Mouse (Mus musculus) midbrain, postnatal 0 days (tissue): ENCODE results near the gene Mxd4. TPM values are rescaled to one million over a fixed set of nuclear protein-coding genes. Genes with fewer than 3 reads are reported as not detected.
A peak's percentile ranks its signal among the peaks of the same experiment; 100 is the strongest.

Source experiments
- ATAC-seq: fragments of 200-750 bp; cut with Nextera tagmentation; 2 replicates; pipeline ENCODE4 v1.8.0; 2017; ENCODE audit warnings: moderate number of reproducible peaks, mild to moderate bottlenecking, moderate TSS enrichment, moderate library complexity; ENCODE audit not compliant: low FRiP score
- DNase-seq: peaks from one replicate; pipeline ENCODE4 v3.0.0-alpha.2; 2015; ENCODE audit warnings: low spot score
- H3K27ac ChIP-seq: fragments of 300-500 bp; sonication (generic); 2 replicates; pipeline ENCODE4 v1.5.1; 2014; ENCODE audit warnings: low read depth, mild to moderate bottlenecking, low read length, mixed read lengths
- H3K27me3 ChIP-seq: fragments of 300-500 bp; sonication (generic); 2 replicates; pipeline ENCODE4 v1.6.1; 2014; ENCODE audit warnings: low read length, control low read depth, mixed read lengths; ENCODE audit not compliant: insufficient read depth
- H3K36me3 ChIP-seq: fragments of 300-500 bp; sonication (generic); 2 replicates; pipeline ENCODE4 v1.6.1; 2014; ENCODE audit warnings: low read length, control low read depth, mixed read lengths; ENCODE audit not compliant: insufficient read depth
- H3K4me1 ChIP-seq: fragments of 300-500 bp; sonication (generic); 2 replicates; pipeline ENCODE4 v1.6.1; 2014; ENCODE audit warnings: mild to moderate bottlenecking, control low read depth, antibody characterized with exemption, low read length, mixed read lengths; ENCODE audit not compliant: insufficient read depth
- H3K4me2 ChIP-seq: fragments of 300-500 bp; sonication (generic); 2 replicates; pipeline ENCODE4 v1.6.1; 2014; ENCODE audit warnings: low read depth, mild to moderate bottlenecking, low read length, mixed read lengths; ENCODE audit not compliant: poor library complexity, severe bottlenecking
- H3K4me3 ChIP-seq: fragments of 300-500 bp; sonication (generic); 2 replicates; pipeline ENCODE4 v1.5.1; 2014; ENCODE audit warnings: low read depth, mild to moderate bottlenecking, low read length, moderate library complexity
- H3K9ac ChIP-seq: fragments of 300-500 bp; sonication (generic); replicated peaks from 2 replicates; pipeline ENCODE4 v1.6.1; 2014; ENCODE audit warnings: mild to moderate bottlenecking, low read length, moderate library complexity, mixed read lengths; ENCODE audit not compliant: poor library complexity, severe bottlenecking
- H3K9me3 ChIP-seq: fragments of 300-500 bp; sonication (generic); 2 replicates; pipeline ENCODE4 v1.6.1; 2016; ENCODE audit warnings: low read length, control low read depth
- CTCF ChIP-seq: IDR thresholded peaks from 2 replicates; pipeline ENCODE4 v1.5.1; 2016; ENCODE audit warnings: antibody characterized with exemption, mild to moderate bottlenecking
- WGBS: fragments of 180-500 bp; shearing (Covaris S2); extraction: QIAGEN DNeasy Blood & Tissue Kit; methylation state at CpG from one replicate; pipeline ENCODE4 v1.1.7; 2014; 5-methylcytosine and 5-hydroxymethylcytosine counted together
- polyA plus RNA-seq: library from polyadenylated mRNA; unstranded; fragments of >200 nt; fragmentation: Nextera tagmentation; extraction: Ambion mirVana; gene quantifications from 2 replicates; pipeline ENCODE4 v1.2.1, GENCODE M21; 2015
- total RNA-seq: library from RNA; depleted of rRNA; stranded (reverse); fragments of >200 nt; gene quantifications from 2 replicates; pipeline ENCODE4 v1.2.3, GENCODE M21; 2014; rRNA removed

The Mxd4 gene
- total and polyA plus RNA-seq, 2 experiments from 2014 or later, result 18.7 to 87.3 TPM

DNA sequence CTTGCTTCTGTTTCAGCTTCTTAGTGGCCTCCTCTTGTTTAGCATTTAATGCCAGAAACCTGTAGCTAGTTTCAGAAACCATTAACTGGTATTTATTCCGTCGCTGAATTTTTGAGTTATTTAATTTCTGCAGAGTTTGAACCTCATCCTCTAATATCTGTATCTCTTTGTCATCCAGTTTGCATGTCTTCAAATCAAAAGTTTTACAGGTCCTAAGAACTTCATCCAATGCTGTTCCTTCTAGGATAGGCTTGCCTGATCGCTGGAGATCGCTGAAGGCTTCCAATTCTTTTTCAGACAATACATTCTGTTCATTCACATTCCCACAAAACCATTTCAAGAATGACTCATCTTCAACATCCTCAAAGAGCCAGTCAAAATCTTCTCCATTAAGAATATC is 19.7 kb downstream of the Mxd4 start:
- no peaks in the 10 kb centered on the region for H3K27me3 ChIP-seq
- DNase-seq (no peak), ATAC-seq (no peak)
- no peak overlapping the region for H3K27ac ChIP-seq
- no peak overlapping the region for H3K4me2 ChIP-seq
- no peak for TF ChIP-seq CTCF
- H3K4me3 ChIP-seq, result no peak overlapping the region
- H3K36me3 ChIP-seq, result no peaks in the 10 kb centered on the region; the same call in 1 of the 2 replicates
- no peaks in the 10 kb centered on the region for H3K9me3 ChIP-seq
- no peaks in the 10 kb centered on the region for H3K4me1 ChIP-seq
- no peak overlapping the region for H3K9ac ChIP-seq
- WGBS, result 77% methylated on average over 4 of the region's 4 CpGs

DNA sequence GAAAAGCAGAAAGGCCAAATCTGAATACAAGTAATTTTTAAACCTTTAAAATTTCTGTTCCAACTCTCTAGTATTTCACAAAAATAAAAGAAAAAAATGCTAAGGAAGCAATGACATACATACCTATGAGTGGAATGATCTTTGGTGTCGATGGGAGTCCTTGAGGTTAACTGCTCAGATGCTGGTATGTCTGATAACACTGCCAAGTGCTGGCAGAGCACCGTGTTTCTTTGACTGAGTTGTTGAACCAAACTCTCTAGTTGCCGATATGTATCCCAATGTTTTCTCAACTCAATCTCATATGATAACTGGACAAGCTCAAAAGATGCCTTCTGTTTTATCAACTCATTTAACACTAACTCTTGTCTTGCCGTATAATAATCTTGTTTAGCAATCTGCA is 21.7 kb downstream of the Mxd4 start:
- Histone ChIP-seq H3K9me3 (no peaks in the 10 kb centered on the region), H3K27ac (no peak overlapping the region), H3K27me3 (no peaks in the 10 kb centered on the region), H3K4me1 (no peaks in the 10 kb centered on the region), H3K36me3 (no peaks in the 10 kb centered on the region), H3K4me2 (no peak overlapping the region), H3K9ac (no peak overlapping the region), H3K4me3 (no peak overlapping the region)
- 82% methylated on average over 4 of the region's 4 CpGs for WGBS
- DNase-seq (no peak), ATAC-seq (no peak)
- TF ChIP-seq CTCF, result no peak

DNA sequence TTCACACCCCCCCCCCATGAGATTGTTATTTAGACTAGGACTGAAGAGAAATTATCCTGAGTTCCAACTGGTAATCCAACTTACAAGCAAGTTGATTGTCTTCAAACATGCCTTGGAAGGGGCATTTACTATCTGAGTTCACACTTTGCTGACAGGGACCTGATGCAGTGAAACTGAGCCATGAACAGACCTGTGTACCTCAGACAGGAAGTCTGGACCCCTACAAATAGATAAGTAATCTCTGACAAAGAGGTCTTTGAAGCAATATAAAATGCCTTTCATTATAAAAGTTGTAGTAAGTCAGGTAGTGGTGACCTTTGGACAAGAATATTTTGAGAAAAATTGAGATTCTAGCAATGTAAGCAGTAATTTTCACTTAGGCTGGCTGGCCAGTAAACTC is 39.0 kb downstream of the Mxd4 start:
- H3K4me2 ChIP-seq, result no peak overlapping the region
- H3K36me3 ChIP-seq, result no peaks in the 10 kb centered on the region
- no peaks in the 10 kb centered on the region for H3K9me3 ChIP-seq
- H3K27ac ChIP-seq, result no peak overlapping the region
- H3K27me3 ChIP-seq, result no peaks in the 10 kb centered on the region
- DNase-seq (no peak), ATAC-seq (no peak)
- TF ChIP-seq CTCF, result no peak
- H3K4me1 ChIP-seq, result no peaks in the 10 kb centered on the region
- no peak overlapping the region for H3K4me3 ChIP-seq
- no peak overlapping the region for H3K9ac ChIP-seq

DNA sequence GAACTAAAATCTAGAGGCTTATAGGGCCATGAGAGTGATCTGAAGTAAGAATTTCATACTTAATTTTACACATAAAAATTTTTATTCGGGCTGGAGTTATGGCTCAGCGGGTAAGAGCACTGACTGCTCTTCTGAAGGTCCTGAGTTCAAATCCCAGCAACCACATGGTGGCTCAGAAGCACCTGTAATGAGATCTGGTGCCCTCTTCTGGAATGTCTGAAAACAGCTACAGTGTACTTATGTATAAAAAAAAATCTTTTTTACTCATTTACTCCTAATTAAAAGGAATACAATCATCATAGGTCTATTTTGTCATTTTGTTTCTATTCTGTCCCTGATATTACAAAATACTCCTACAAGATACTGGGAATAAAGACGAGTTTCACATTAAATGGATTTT is 40.0 kb downstream of the Mxd4 start:
- Histone ChIP-seq H3K36me3 (no peaks in the 10 kb centered on the region), H3K4me2 (no peak overlapping the region), H3K4me3 (no peak overlapping the region), H3K4me1 (no peaks in the 10 kb centered on the region), H3K27me3 (no peaks in the 10 kb centered on the region), H3K9me3 (no peaks in the 10 kb centered on the region), H3K27ac (no peak overlapping the region), H3K9ac (no peak overlapping the region)
- 89% methylated on average over 3 of the region's 3 CpGs for WGBS
- TF ChIP-seq CTCF, result no peak
- ATAC-seq (no peak), DNase-seq (no peak)

DNA sequence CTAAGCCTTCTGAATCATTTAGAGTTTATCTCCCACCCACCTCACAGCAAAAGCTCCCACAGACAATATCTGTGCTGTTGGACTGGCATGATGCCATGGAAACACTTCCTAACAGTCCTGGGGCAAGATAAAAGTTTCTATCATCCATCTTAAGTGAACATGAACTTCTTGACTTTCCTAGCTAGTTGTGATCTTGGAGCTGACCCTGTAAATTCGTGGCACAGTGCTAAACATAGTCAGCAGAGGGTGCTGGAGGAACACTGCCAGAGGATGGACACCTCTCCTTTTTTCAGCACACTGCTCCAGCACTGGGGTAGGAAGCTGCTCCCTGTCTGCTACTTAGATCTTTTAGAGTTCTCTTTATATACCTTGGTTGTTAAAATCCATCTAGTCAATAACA is 47.8 kb downstream of the Mxd4 start:
- no peaks in the 10 kb centered on the region for H3K36me3 ChIP-seq
- TF ChIP-seq CTCF, result peak; percentile 76
- no peak overlapping the region for H3K27ac ChIP-seq
- H3K9ac ChIP-seq, result no peak overlapping the region
- ATAC-seq (no peak), DNase-seq (peak; percentile 27)
- 4% methylated on average over 1 of the region's 1 CpGs for WGBS
- H3K4me3 ChIP-seq, result no peak overlapping the region
- no peaks in the 10 kb centered on the region for H3K27me3 ChIP-seq
- H3K4me1 ChIP-seq, result no peaks in the 10 kb centered on the region
- H3K9me3 ChIP-seq, result no peaks in the 10 kb centered on the region
- H3K4me2 ChIP-seq, result no peak overlapping the region

DNA sequence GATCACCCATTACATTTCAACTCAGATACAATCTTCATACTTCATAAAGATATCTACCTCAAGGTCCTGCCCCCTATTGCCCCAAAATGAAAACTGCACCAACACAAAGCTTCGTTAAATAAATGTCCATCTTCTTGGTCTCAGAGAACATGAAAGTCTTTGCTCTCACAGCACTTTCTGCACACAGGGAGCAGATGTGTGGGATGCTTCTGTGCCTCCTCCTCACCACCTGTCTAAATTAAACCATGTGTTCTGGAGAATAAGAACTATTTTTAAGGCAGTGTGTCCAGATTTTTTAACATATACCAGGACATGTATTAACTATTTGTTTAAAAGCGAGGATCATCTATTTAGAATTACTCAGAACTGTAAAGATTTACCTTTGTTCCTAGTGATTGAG is 54.8 kb downstream of the Mxd4 start:
- ATAC-seq, result no peak
- no peaks in the 10 kb centered on the region for H3K27me3 ChIP-seq
- no peaks in the 10 kb centered on the region for H3K4me1 ChIP-seq
- H3K4me2 ChIP-seq, result no peak overlapping the region
- TF ChIP-seq CTCF, result no peak
- no peak overlapping the region for H3K4me3 ChIP-seq
- no peaks in the 10 kb centered on the region for H3K36me3 ChIP-seq
- H3K9me3 ChIP-seq, result no peaks in the 10 kb centered on the region
- no peak overlapping the region for H3K9ac ChIP-seq
- DNase-seq, result no peak
- WGBS, result 87% methylated on average over 2 of the region's 2 CpGs
- H3K27ac ChIP-seq, result no peak overlapping the region

DNA sequence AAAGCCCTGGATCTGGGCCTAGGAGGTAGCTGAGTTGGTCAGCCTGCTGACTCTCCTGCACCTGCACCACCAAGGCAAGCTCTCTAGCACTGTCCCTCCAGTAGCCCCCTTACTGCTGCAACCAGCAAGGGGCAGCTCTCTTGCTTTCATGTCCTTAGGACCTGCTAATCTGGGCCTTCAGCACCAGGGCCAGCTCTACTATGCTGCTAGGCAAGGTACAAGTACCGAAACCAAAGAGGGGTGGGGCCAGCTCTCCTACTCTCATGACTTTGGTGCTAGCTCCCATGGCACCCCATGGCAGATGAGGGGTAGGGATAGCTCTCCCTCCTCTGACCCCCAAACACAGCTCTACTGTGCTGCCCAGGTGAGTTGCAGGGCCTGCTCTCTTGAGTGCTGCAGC is 63.4 kb downstream of the Mxd4 start:
- Histone ChIP-seq H3K4me2 (no peak overlapping the region), H3K4me3 (no peak overlapping the region), H3K9ac (no peak overlapping the region), H3K27ac (no peak overlapping the region), H3K9me3 (no peaks in the 10 kb centered on the region), H3K36me3 (no peaks in the 10 kb centered on the region), H3K4me1 (no peaks in the 10 kb centered on the region), H3K27me3 (no peaks in the 10 kb centered on the region)
- 44% methylated on average over 1 of the region's 1 CpGs for WGBS
- ATAC-seq (no peak), DNase-seq (no peak)
- no peak for TF ChIP-seq CTCF

Other genes with a start within 250 kb of the Mxd4 start
- gene Gm1673, start 204.3 kb downstream of the Mxd4 start, total RNA-seq, result 635 and 874 TPM in 2 replicates
- gene Gm1673, start 204.3 kb downstream of the Mxd4 start, polyA plus RNA-seq, result 837 and 845 TPM in 2 replicates
- 42.9 and 46.6 TPM in 2 replicates for gene Nat8l, start 191.7 kb downstream of the Mxd4 start, total RNA-seq
- 5.3 and 6.1 TPM in 2 replicates for gene Nat8l, start 191.7 kb downstream of the Mxd4 start, polyA plus RNA-seq
- 0.05 and 0.42 TPM in 2 replicates for gene Poln, start 18.3 kb downstream of the Mxd4 start, total RNA-seq
- 0.67 and 0.90 TPM in 2 replicates for gene Poln, start 18.3 kb downstream of the Mxd4 start, polyA plus RNA-seq
- gene Haus3, start 18.2 kb downstream of the Mxd4 start, total RNA-seq, result 7.6 and 9.9 TPM in 2 replicates
- 8.2 and 10.3 TPM in 2 replicates for gene Haus3, start 18.2 kb downstream of the Mxd4 start, polyA plus RNA-seq
- gene Zfyve28, start 100.7 kb upstream of the Mxd4 start, total RNA-seq, result 6.1 and 10.0 TPM in 2 replicates
- gene Zfyve28, start 100.7 kb upstream of the Mxd4 start, polyA plus RNA-seq, result 2.9 and 3.0 TPM in 2 replicates
- 0.24 and 2.1 TPM in 2 replicates for gene Cfap99, start 100.9 kb upstream of the Mxd4 start, total RNA-seq
- gene Cfap99, start 100.9 kb upstream of the Mxd4 start, polyA plus RNA-seq, result 0.12 and 0.37 TPM in 2 replicates
- gene Rnf4, start 148.6 kb upstream of the Mxd4 start, total RNA-seq, result 95.2 and 129 TPM in 2 replicates
- 124 TPM in 2 replicates for gene Rnf4, start 148.6 kb upstream of the Mxd4 start, polyA plus RNA-seq
- gene Fam193a, start 182.2 kb upstream of the Mxd4 start, total RNA-seq, result 53.3 and 54.5 TPM in 2 replicates
- gene Fam193a, start 182.2 kb upstream of the Mxd4 start, polyA plus RNA-seq, result 9.6 and 12.4 TPM in 2 replicates